Mouse (Mus musculus) myocyte (in vitro differentiated cells): ENCODE measurements around the gene Rapsn.

Source experiments
- E2F4 ChIP-seq: IDR thresholded peaks from one replicate; pipeline ENCODE4 v1.6.1; 2011; ENCODE audit warnings: mild to moderate bottlenecking, control low read depth, moderate library complexity; ENCODE audit not compliant: insufficient read depth
- MYOG ChIP-seq, 3 experiments: IDR thresholded peaks; one replicate each; pipeline ENCODE4 v1.6.1; 2011; ENCODE audit warnings: control low read depth in 2 of 3, low read depth in 2 of 3, mild to moderate bottlenecking in 2 of 3; ENCODE audit not compliant: insufficient read length in 2 of 3, control insufficient read depth in 1 of 3, insufficient read depth in 1 of 3
- POLR2A ChIP-seq: IDR thresholded peaks from one replicate; pipeline ENCODE4 v1.6.1; 2011; ENCODE audit warnings: low read depth, mild to moderate bottlenecking, control low read depth, moderate library complexity; ENCODE audit not compliant: insufficient read length
- TCF3 ChIP-seq: IDR thresholded peaks from one replicate; pipeline ENCODE4 v1.6.1; 2011; ENCODE audit warnings: low read depth, control low read depth; ENCODE audit not compliant: insufficient read length

DNA sequence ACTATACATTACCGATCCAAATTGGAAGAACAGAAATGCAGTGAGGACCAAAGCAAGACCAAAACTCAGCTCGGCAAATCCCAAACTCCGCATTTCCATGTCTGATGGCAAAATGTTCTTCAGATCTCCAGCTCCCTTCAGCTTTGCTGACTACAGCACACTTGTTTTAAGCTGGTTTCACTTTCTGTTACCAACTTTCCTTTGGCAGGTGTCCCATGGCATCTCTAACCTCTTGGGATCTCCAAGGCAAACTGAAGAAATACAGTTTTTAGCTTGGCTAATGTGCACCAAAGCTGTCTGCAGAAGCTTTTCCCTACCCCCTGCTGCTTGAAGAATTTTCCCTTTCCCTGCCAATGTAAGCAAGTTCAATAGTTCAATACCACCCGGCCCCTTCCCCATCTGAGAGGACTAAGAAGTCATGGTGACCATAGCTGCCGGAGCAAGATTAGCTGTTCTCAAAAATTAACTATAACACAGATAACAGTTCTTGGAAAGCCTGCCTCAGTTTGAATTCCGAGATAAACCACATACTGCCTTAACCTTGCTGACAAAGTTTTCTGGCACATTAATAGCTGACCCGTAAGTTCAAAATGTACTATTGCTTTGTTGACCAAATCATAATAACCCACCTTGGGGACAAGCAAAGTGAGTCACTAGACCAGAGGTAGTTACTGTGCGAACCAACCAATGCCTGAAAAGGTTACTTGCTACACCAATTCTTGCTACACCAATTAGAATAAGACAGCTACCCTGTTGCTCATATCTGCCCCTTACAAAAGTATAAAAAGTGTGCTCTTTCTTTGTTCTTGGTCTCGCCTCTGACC lies 7.8 kb upstream of the Rapsn start:
- TF ChIP-seq POLR2A (no peak), MYOG (IDR thresholded peaks at IDR 0.05; ENCODE audit: control insufficient read depth in 1 of 3, insufficient read depth in 1 of 3, insufficient read length in 2 of 3, low read depth in 2 of 3) (no peak), TCF3 (no peak), E2F4 (no peak)
